Mouse (Mus musculus) CH12.LX (cell line): ENCODE measurements around the gene Ncoa3. TPM values are rescaled to one million over a fixed set of nuclear protein-coding genes. Genes with fewer than 3 reads are reported as not detected.

Experiments
- DNase-seq: peaks from one replicate; pipeline ENCODE4 v3.0.0-alpha.2; 2013; ENCODE audit errors: extremely low read depth
- H3K27ac ChIP-seq: 2 replicates; pipeline ENCODE4 v1.5.1; 2012; ENCODE audit warnings: low read depth, mild to moderate bottlenecking, control low read depth, moderate library complexity; ENCODE audit not compliant: insufficient read depth
- H3K27me3 ChIP-seq: replicated peaks from 2 replicates; pipeline ENCODE3; 2012; ENCODE audit warnings: inconsistent platforms
- H3K36me3 ChIP-seq, 2 experiments: replicated peaks in 1 of 2; 2 replicates each; pipeline versions ENCODE3 to v1.6.1; 2012; ENCODE audit warnings: inconsistent platforms in 1 of 2, low read length in 1 of 2, mild to moderate bottlenecking in 1 of 2, mixed read lengths in 1 of 2, moderate library complexity in 1 of 2; ENCODE audit not compliant: control insufficient read depth in 1 of 2, insufficient read depth in 1 of 2
- H3K4me1 ChIP-seq, 2 experiments: 2 replicates each; pipeline ENCODE4 v1.6.1; 2012; ENCODE audit warnings: inconsistent platforms in 1 of 2, moderate library complexity in 1 of 2; ENCODE audit not compliant: insufficient read depth in 2 of 2, control insufficient read depth in 1 of 2
- H3K4me2 ChIP-seq: 2 replicates; pipeline ENCODE4 v1.6.1; 2012; ENCODE audit warnings: low read depth, mild to moderate bottlenecking, control low read depth; ENCODE audit not compliant: poor library complexity, insufficient read depth, severe bottlenecking
- H3K4me3 ChIP-seq, 3 experiments: fragments of 150-350 bp in 1 of 3; sonication (generic) in 1 of 3; replicated peaks in 1 of 3; 2 replicates each; pipeline versions ENCODE3 to v1.5.1; 2011 to 2012; ENCODE audit warnings: low read depth in 2 of 3, low read length in 2 of 3, mild to moderate bottlenecking in 2 of 3, moderate library complexity in 2 of 3, control low read depth in 1 of 3, improper control_type of control experiment in 1 of 3, inconsistent platforms in 1 of 3, mixed read lengths in 1 of 3; ENCODE audit not compliant: poor library complexity in 1 of 3
- H3K79me2 ChIP-seq: replicated peaks from 2 replicates; pipeline ENCODE4 v1.6.1; 2012; ENCODE audit warnings: mild to moderate bottlenecking, moderate library complexity; ENCODE audit not compliant: control insufficient read depth, poor library complexity, insufficient read depth, severe bottlenecking; ENCODE audit errors: extremely low read depth
- H3K9ac ChIP-seq: 2 replicates; pipeline ENCODE4 v1.6.1; 2012; ENCODE audit warnings: low read depth, mild to moderate bottlenecking, control low read depth, moderate library complexity; ENCODE audit not compliant: insufficient read depth
- H3K9me3 ChIP-seq: replicated peaks from 2 replicates; pipeline ENCODE3; 2012; ENCODE audit warnings: low read length, inconsistent platforms, mixed read lengths
- BHLHE40 ChIP-seq: IDR thresholded peaks from 2 replicates; pipeline ENCODE4 v1.6.1; 2011; ENCODE audit warnings: mild to moderate bottlenecking, low read depth, low read length, improper control_type of control experiment
- CHD2 ChIP-seq: IDR thresholded peaks from 2 replicates; pipeline ENCODE4 v1.6.1; 2011; ENCODE audit warnings: low read length, improper control_type of control experiment
- E2F4 ChIP-seq: IDR thresholded peaks from 2 replicates; pipeline ENCODE4 v1.6.1; 2011; ENCODE audit warnings: low read depth, low read length, improper control_type of control experiment; ENCODE audit not compliant: insufficient replicate concordance
- ELF1 ChIP-seq: IDR thresholded peaks from 2 replicates; pipeline ENCODE4 v1.6.1; 2014; ENCODE audit warnings: low read depth, mild to moderate bottlenecking, inconsistent platforms, low read length, improper control_type of control experiment
- GABPA ChIP-seq: IDR thresholded peaks from 2 replicates; pipeline ENCODE4 v1.6.1; 2012; ENCODE audit warnings: low read depth, low read length, improper control_type of control experiment, inconsistent platforms; ENCODE audit not compliant: insufficient replicate concordance
- HCFC1 ChIP-seq: IDR thresholded peaks from 2 replicates; pipeline ENCODE4 v1.6.1; 2012; ENCODE audit warnings: low read depth, mild to moderate bottlenecking, inconsistent platforms, low read length, improper control_type of control experiment
- IRF4 ChIP-seq: IDR thresholded peaks from 2 replicates; pipeline ENCODE4 v1.6.1; 2014; ENCODE audit warnings: low read depth, mild to moderate bottlenecking, inconsistent platforms, low read length, improper control_type of control experiment
- MAX ChIP-seq: IDR thresholded peaks from 2 replicates; pipeline ENCODE4 v1.6.1; 2011; ENCODE audit warnings: low read length, improper control_type of control experiment
- MXI1 ChIP-seq: IDR thresholded peaks from 2 replicates; pipeline ENCODE4 v1.6.1; 2011; ENCODE audit warnings: mild to moderate bottlenecking, low read depth, low read length, improper control_type of control experiment
- MYC ChIP-seq: IDR thresholded peaks from 2 replicates; pipeline ENCODE4 v1.6.1; 2011; ENCODE audit warnings: low read depth, mild to moderate bottlenecking, improper control_type of control experiment, low read length
- PAX5 ChIP-seq: IDR thresholded peaks from 2 replicates; pipeline ENCODE4 v1.6.1; 2012; ENCODE audit warnings: low read length, inconsistent platforms, mixed read lengths
- POLR2AphosphoS2 ChIP-seq: IDR thresholded peaks from 2 replicates; pipeline ENCODE4 v1.6.1; 2011; ENCODE audit warnings: low read depth, low read length, improper control_type of control experiment
- RAD21 ChIP-seq: IDR thresholded peaks from 2 replicates; pipeline ENCODE4 v1.6.1; 2011; ENCODE audit warnings: low read depth, mild to moderate bottlenecking, low read length, improper control_type of control experiment, moderate library complexity
- RCOR1 ChIP-seq: conservative IDR thresholded peaks from 2 replicates; pipeline ENCODE4 v1.6.1; 2012; ENCODE audit warnings: low read depth, mild to moderate bottlenecking, inconsistent platforms, low read length, improper control_type of control experiment
- SMC3 ChIP-seq: IDR thresholded peaks from 2 replicates; pipeline ENCODE4 v1.6.1; 2011; ENCODE audit warnings: low read depth, low read length, improper control_type of control experiment
- UBTF ChIP-seq: IDR thresholded peaks from 2 replicates; pipeline ENCODE4 v1.6.1; 2012; ENCODE audit warnings: low read depth, mild to moderate bottlenecking, inconsistent platforms, low read length, improper control_type of control experiment, moderate library complexity
- ZC3H11A ChIP-seq: IDR thresholded peaks from 2 replicates; pipeline ENCODE4 v1.6.1; 2012; ENCODE audit warnings: low read depth, mild to moderate bottlenecking, inconsistent platforms, low read length, improper control_type of control experiment
- dilution Hi-C: fragments of 300-500 bp; cut with MboI; formaldehyde crosslinking; loops from 2 replicates; pipeline ENCODE4 v1.14.3; 2020; ENCODE audit warnings: low sequenced_read_pairs; ENCODE audit not compliant: extremely low pct_unique_long_range_greater_than_20kb, extremely low pct_ligation_motif_present
- in situ Hi-C: fragments of 300-500 bp; cut with MboI; formaldehyde crosslinking; loops from 3 replicates; pipeline ENCODE4 v1.14.3; 2019; ENCODE audit warnings: low sequenced_read_pairs, low pct_ligation_motif_present, low pct_unique_long_range_greater_than_20kb, mixed read lengths
- polyA plus RNA-seq: library from polyadenylated mRNA; unstranded; fragments of >175 nt; gene quantifications from 2 replicates; pipeline ENCODE4 v1.2.1, GENCODE M21; 2012; ENCODE audit warnings: low read depth; ENCODE audit not compliant: insufficient read length
- total RNA-seq, 2 experiments: library from RNA; depleted of rRNA; stranded (reverse); fragments of 300-350 nt in 1 of 2; fragments of >200 nt in 1 of 2; gene quantifications; 2 replicates each; pipeline ENCODE4 v1.2.3; 2012 to 2014

The Ncoa3 gene
- total and polyA plus RNA-seq, 3 experiments: 13.4 to 21.9 (median 17.1) TPM

DNA sequence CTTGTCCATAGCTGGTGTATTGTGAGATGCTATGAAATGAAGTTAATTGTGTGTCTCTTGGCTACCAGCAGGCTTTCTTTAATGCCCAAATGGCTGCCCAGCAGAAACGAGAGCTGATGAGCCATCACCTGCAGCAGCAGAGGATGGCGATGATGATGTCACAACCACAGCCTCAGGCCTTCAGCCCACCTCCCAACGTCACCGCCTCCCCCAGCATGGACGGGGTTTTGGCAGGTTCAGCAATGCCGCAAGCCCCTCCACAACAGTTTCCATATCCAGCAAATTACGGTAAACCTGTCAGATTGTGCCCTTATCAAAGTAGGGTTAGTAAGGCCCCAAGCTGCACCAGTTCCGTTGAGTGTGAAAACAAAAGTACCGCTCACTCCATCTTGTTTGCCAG lies 75.8 kb downstream of the Ncoa3 start:
- no peak overlapping the region for H3K4me3 ChIP-seq
- TF ChIP-seq MXI1: no peak
- no peak for TF ChIP-seq IRF4
- TF ChIP-seq MAX: no peak
- TF ChIP-seq BHLHE40: no peak
- no peak for TF ChIP-seq PAX5
- no peak for TF ChIP-seq RCOR1
- no peak for TF ChIP-seq RAD21
- no peak for TF ChIP-seq SMC3
- no peak for TF ChIP-seq MYC
- peaks cover 68 to 90% of the 10 kb centered on the region in 2 experiments for H3K36me3 ChIP-seq
- dilution Hi-C loops (no loop called here), in situ Hi-C loops (no loop called here)
- H3K4me1 ChIP-seq: peaks cover 0 to 20% of the 10 kb centered on the region in 2 experiments; a peak in 2 of 4 replicates
- no peaks in the 10 kb centered on the region for H3K79me2 ChIP-seq
- no peak overlapping the region for H3K4me2 ChIP-seq
- no peak overlapping the region for H3K9ac ChIP-seq
- no peaks in the 10 kb centered on the region for H3K9me3 ChIP-seq
- H3K27ac ChIP-seq: no peak overlapping the region
- DNase-seq: no peak
- H3K27me3 ChIP-seq: no peaks in the 10 kb centered on the region

DNA sequence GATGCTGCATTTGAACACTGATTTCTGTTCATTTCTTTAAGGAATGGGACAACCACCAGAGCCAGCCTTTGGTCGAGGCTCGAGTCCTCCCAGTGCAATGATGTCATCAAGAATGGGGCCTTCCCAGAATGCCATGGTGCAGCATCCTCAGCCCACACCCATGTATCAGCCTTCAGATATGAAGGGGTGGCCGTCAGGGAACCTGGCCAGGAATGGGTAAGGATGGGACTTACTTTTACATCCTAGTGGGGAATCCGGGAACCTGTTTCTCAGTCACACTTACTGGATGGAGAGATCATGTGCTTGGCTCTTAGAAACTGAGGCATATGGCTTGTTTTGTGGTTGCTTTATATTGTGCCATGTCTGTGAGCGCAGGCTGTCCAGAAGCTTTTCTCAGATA lies 76.7 kb downstream of the Ncoa3 start:
- no peak for TF ChIP-seq UBTF
- TF ChIP-seq HCFC1: no peak
- TF ChIP-seq CHD2: no peak
- TF ChIP-seq E2F4: no peak
- TF ChIP-seq MYC: no peak
- TF ChIP-seq, all 38 proteins: peak for 0
- dilution Hi-C loops: no loop called here
- H3K36me3 ChIP-seq: peaks cover 61 to 85% of the 10 kb centered on the region in 2 experiments

DNA sequence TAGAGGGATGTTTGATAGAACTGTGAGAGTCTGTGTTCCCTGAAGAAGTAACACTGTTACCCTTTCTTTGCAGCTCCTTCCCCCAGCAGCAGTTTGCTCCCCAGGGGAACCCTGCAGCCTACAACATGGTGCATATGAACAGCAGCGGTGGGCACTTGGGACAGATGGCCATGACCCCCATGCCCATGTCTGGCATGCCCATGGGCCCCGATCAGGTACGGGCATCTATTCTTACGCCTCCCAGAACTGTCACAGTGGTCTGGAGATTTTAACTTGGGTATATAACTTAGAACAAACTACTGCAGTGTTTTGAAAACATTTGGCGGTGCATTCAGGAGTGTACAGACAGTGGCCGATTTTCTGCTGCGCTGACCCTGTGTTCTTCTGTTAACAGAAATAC lies 77.3 kb downstream of the Ncoa3 start:
- peaks cover 55 to 79% of the 10 kb centered on the region in 2 experiments for H3K36me3 ChIP-seq
- no peak overlapping the region for H3K9ac ChIP-seq
- no peaks in the 10 kb centered on the region for H3K27me3 ChIP-seq
- no peak overlapping the region for H3K4me2 ChIP-seq
- H3K9me3 ChIP-seq: no peaks in the 10 kb centered on the region
- H3K79me2 ChIP-seq: no peaks in the 10 kb centered on the region
- no peak for DNase-seq
- dilution Hi-C loops (no loop called here), in situ Hi-C loops (no loop called here)
- H3K4me1 ChIP-seq: peaks cover 0 to 7% of the 10 kb centered on the region in 2 experiments; a peak in 2 of 4 replicates
- H3K27ac ChIP-seq: no peak overlapping the region
- no peak overlapping the region for H3K4me3 ChIP-seq
- TF ChIP-seq ELF1: no peak
- no peak for TF ChIP-seq E2F4
- no peak for TF ChIP-seq MXI1
- TF ChIP-seq UBTF: no peak
- TF ChIP-seq GABPA: no peak
- no peak for TF ChIP-seq POLR2AphosphoS2
- TF ChIP-seq ZC3H11A: no peak
- TF ChIP-seq, all 38 proteins: peak for 0

More for the DNA sequence above, 76.7 kb downstream of the Ncoa3 start:
- Histone ChIP-seq H3K4me1 (peaks cover 0 to 12% of the 10 kb centered on the region in 2 experiments; a peak in 2 of 4 replicates), H3K9ac (no peak overlapping the region), H3K79me2 (no peaks in the 10 kb centered on the region), H3K4me2 (no peak overlapping the region), H3K4me3 (no peak overlapping the region), H3K9me3 (no peaks in the 10 kb centered on the region), H3K27me3 (no peaks in the 10 kb centered on the region), H3K27ac (no peak overlapping the region)
- in situ Hi-C loops: no loop called here
- no peak for DNase-seq
